Mouse (Mus musculus) olfactory bulb, adult 2 months (tissue): ENCODE data around the gene Arhgap9.

Source experiments
- CTCF ChIP-seq: fragments of 200-500 bp; IDR thresholded peaks from 2 replicates; pipeline ENCODE4 v1.5.1; 2012; ENCODE audit warnings: low read depth, mild to moderate bottlenecking, low read length, moderate library complexity; ENCODE audit not compliant: insufficient read depth
- POLR2A ChIP-seq: fragments of 200-500 bp; IDR thresholded peaks from 2 replicates; pipeline ENCODE4 v1.6.1; 2012; ENCODE audit warnings: mild to moderate bottlenecking, low read depth, low read length, moderate library complexity; ENCODE audit not compliant: insufficient read depth

DNA sequence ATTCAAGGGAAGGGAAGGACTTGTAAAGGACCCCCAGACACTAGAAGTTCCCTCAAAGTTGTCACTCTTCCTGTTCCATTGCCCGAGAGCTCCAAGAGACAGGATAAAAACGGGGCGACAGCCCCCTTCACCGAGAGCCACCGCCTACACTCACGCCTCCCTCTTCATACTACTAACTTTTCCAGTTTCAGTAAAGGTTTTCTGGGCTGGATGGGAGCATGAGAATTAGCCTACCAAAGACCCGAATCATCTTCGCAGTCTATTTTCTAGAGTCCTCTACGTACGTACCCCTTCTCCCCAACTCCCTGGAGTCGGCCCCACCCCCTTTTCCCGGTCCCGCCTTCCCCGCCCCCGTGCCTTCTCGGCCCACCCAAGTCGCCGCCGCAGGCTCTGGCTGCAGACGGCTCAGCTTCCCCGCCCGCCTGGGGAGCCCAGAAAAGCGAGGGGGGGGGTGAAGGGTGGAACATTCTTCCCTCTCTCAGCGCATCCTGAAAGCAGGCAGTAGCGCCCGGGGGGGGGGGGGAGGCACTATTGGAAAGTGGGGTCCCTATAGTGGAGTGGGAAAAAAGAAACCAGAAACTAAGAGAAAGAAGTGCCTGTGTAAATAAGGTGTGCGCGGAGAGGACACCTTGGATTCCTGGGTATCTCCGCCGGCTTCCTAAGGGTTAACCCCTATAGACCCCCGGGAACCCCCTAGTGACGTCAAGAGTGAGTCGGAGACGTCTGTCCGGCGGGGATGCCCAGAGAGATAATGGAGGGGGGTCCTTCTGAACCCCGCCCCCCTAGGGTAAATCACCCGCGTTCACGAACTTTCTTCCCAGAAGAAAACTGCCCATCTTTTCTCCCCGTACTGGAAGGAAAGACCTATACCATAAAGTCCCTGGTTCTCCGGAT lies 18.2 kb downstream of the Arhgap9 start:
- no peak for TF ChIP-seq CTCF
- no peak for TF ChIP-seq POLR2A
